ENCODE assay signal across 9 mouse cellular contexts in genomic region chr10:75898846-75899245, GRCm38 (mm10). TPM values are rescaled to one million over a fixed set of nuclear protein-coding genes. Genes with fewer than 3 reads are reported as not detected.
A peak's percentile ranks its signal among the peaks of the same experiment; 100 is the strongest.
DNase-seq lines count a peak whose midpoint lies in the region; ATAC-seq and TF ChIP-seq lines count a peak whose summit lies in the region.
"Had no signal": no experiment of that assay in that cellular context is flagged by ENCODE, and none has a peak within 500 bp of the region (broad histone marks: within the 10 kb centered on the region; RNA-seq: fewer than 3 reads in every experiment).

No protein-coding gene starts in this region.

- H3K4me1 ChIP-seq in midbrain, embryonic 12.5 days = peaks cover 4% of the 10 kb centered on the region
- H3K4me1 ChIP-seq in midbrain, embryonic 16.5 days (ENCODE audit: control insufficient read depth, insufficient read depth, low read length) = no peaks in the 10 kb centered on the region; the same call in 1 of the 2 replicates
- H3K4me1 ChIP-seq in embryonic fibroblast, embryonic 13.5 days (ENCODE audit: control insufficient read depth, insufficient read depth, low read length) = peaks cover 11% of the 10 kb centered on the region
- peaks cover 9% of the 10 kb centered on the region for H3K4me1 ChIP-seq in stomach, embryonic 16.5 days (ENCODE audit: control insufficient read depth, insufficient read depth, low read length)

- no peak for TF ChIP-seq POLR2A in embryonic fibroblast, embryonic 13.5 days (IDR thresholded peaks at IDR 0.05; ENCODE audit: low read depth, low read length)

- H3K36me3 ChIP-seq in midbrain, embryonic 12.5 days = peaks cover 97% of the 10 kb centered on the region
- peaks cover 48% of the 10 kb centered on the region for H3K36me3 ChIP-seq in midbrain, embryonic 16.5 days (ENCODE audit: control insufficient read depth, insufficient read depth, low read length)
- H3K36me3 ChIP-seq in stomach, embryonic 16.5 days (ENCODE audit: control insufficient read depth, insufficient read depth, low read length) = peaks cover 25% of the 10 kb centered on the region

- 69% methylated on average over 3 of the region's 3 CpGs for WGBS in midbrain, embryonic 12.5 days
- WGBS in midbrain, embryonic 16.5 days = 69% methylated on average over 3 of the region's 3 CpGs
- WGBS in stomach, embryonic 16.5 days = 45% methylated on average over 3 of the region's 3 CpGs

- no peak for ATAC-seq in midbrain, embryonic 12.5 days (ENCODE audit: low FRiP score, low read depth)
- no peak for ATAC-seq in midbrain, embryonic 16.5 days
- ATAC-seq in stomach, embryonic 16.5 days (ENCODE audit: insufficient read depth, low FRiP score) = no peak; the same call in 1 of the 2 replicates

- DNase-seq in heart, postnatal 36 days = peak; percentile 52 to 66
- DNase-seq in layer of hippocampus, adult 11-12 months (ENCODE audit: low spot score) = no peak
- no peak for DNase-seq in cerebellum, postnatal 25 days
- DNase-seq in cerebellum, postnatal 36 days = no peak

- intact Hi-C loops in heart, postnatal 36 days (cut with DNase I) = loop anchor here (2.0 kb wide), 1 partner anchor 22 kb away; the partner anchor contains the start of gene Smarcb1

- H3K27me3 ChIP-seq in midbrain, embryonic 12.5 days = no peaks in the 10 kb centered on the region
- no peaks in the 10 kb centered on the region for H3K27me3 ChIP-seq in midbrain, embryonic 16.5 days (ENCODE audit: control insufficient read depth, insufficient read depth, low read depth, low read length)
- H3K27me3 ChIP-seq in stomach, embryonic 16.5 days (ENCODE audit: control insufficient read depth, insufficient read depth, low read length) = no peaks in the 10 kb centered on the region
- H3K27me3 ChIP-seq: neural tube, embryonic 12.5 days had no signal

- H3K9ac ChIP-seq in midbrain, embryonic 12.5 days (replicated peaks) = no peak overlapping the region
- H3K9ac ChIP-seq in midbrain, embryonic 16.5 days (ENCODE audit: low read depth, low read length) = no peak overlapping the region
- H3K9ac ChIP-seq in stomach, embryonic 16.5 days (ENCODE audit: low read length) = no peak overlapping the region
- H3K9ac ChIP-seq: neural tube, embryonic 12.5 days had no signal

- H3K4me2 ChIP-seq in midbrain, embryonic 12.5 days (replicated peaks) = no peak overlapping the region
- no peak overlapping the region for H3K4me2 ChIP-seq in midbrain, embryonic 16.5 days (ENCODE audit: low read length)
- no peak overlapping the region for H3K4me2 ChIP-seq in stomach, embryonic 16.5 days (ENCODE audit: low read depth, low read length)
- H3K4me2 ChIP-seq: neural tube, embryonic 12.5 days had no signal

- no peak for TF ChIP-seq CTCF in embryonic fibroblast, embryonic 13.5 days (IDR thresholded peaks at IDR 0.05; ENCODE audit: borderline replicate concordance, insufficient read depth, low read length)

- no peak overlapping the region for H3K4me3 ChIP-seq in midbrain, embryonic 12.5 days
- no peak overlapping the region for H3K4me3 ChIP-seq in midbrain, embryonic 16.5 days (ENCODE audit: low read depth, low read length)
- H3K4me3 ChIP-seq in embryonic fibroblast, embryonic 13.5 days (ENCODE audit: insufficient read depth, low read length) = no peak overlapping the region
- H3K4me3 ChIP-seq in stomach, embryonic 16.5 days (replicated peaks; ENCODE audit: low read length) = no peak overlapping the region
- H3K4me3 ChIP-seq: neural tube, embryonic 12.5 days had no signal

- 0 out of 2 replicates have a peak overlapping the region, but pooled peaks have one; percentile 11 for H3K27ac ChIP-seq in midbrain, embryonic 12.5 days (replicated peaks)
- H3K27ac ChIP-seq in midbrain, embryonic 16.5 days (ENCODE audit: low read length) = no peak overlapping the region
- peak overlapping the region; percentile 88 for H3K27ac ChIP-seq in embryonic fibroblast, embryonic 13.5 days (ENCODE audit: insufficient read depth, low read length)
- H3K27ac ChIP-seq in stomach, embryonic 16.5 days (ENCODE audit: low read length) = peak overlapping the region; percentile 26; the same call in 1 of the 2 replicates
- H3K27ac ChIP-seq: neural tube, embryonic 12.5 days had no signal

- H3K9me3 ChIP-seq in midbrain, embryonic 12.5 days = no peaks in the 10 kb centered on the region
- H3K9me3 ChIP-seq in midbrain, embryonic 16.5 days (replicated peaks; ENCODE audit: control insufficient read depth, low read length, poor library complexity, severe bottlenecking) = no peaks in the 10 kb centered on the region
- no peaks in the 10 kb centered on the region for H3K9me3 ChIP-seq in stomach, embryonic 16.5 days (replicated peaks; ENCODE audit: control insufficient read depth, low read length)
- H3K9me3 ChIP-seq: neural tube, embryonic 12.5 days had no signal

RNA-seq across cellular contexts. Expression of gene Derl3, which starts 5.6 kb away (rescaled TPM):
- polyA plus RNA-seq in midbrain, embryonic 12.5 days (2016; fragmentation: Nextera tagmentation; extraction: Ambion mirVana) = 1.8 and 2.4 TPM in 2 replicates
- polyA plus RNA-seq in midbrain, embryonic 16.5 days (2015; fragmentation: Nextera tagmentation; extraction: Ambion mirVana) = 1.1 and 1.4 TPM in 2 replicates
- not detected in 2 replicates for polyA plus RNA-seq in embryonic fibroblast, embryonic 13.5 days (2011; ENCODE audit: insufficient read length, low read depth, missing spikeins)
- total RNA-seq in heart, postnatal 36 days (2021) = under 1 TPM; 0.61 to 0.68 TPM
- polyA plus RNA-seq in stomach, embryonic 16.5 days (2015; fragmentation: Nextera tagmentation; extraction: Ambion mirVana) = 9.6 and 11.9 TPM in 2 replicates

RNA-seq across cellular contexts. Expression of gene Smarcb1, which starts 22.6 kb away (rescaled TPM):
- polyA plus RNA-seq in midbrain, embryonic 12.5 days (2016; fragmentation: Nextera tagmentation; extraction: Ambion mirVana) = 294 and 315 TPM in 2 replicates
- polyA plus RNA-seq in midbrain, embryonic 16.5 days (2015; fragmentation: Nextera tagmentation; extraction: Ambion mirVana) = 262 and 281 TPM in 2 replicates
- 56.2 and 77.9 TPM in 2 replicates for polyA plus RNA-seq in embryonic fibroblast, embryonic 13.5 days (2011; ENCODE audit: insufficient read length, low read depth, missing spikeins)
- 10 to 100 TPM; 20.0 to 20.6 TPM for total RNA-seq in heart, postnatal 36 days (2021)
- 159 and 162 TPM in 2 replicates for polyA plus RNA-seq in stomach, embryonic 16.5 days (2015; fragmentation: Nextera tagmentation; extraction: Ambion mirVana)

RNA-seq across cellular contexts. Expression of gene Chchd10, which starts 34.1 kb away (rescaled TPM):
- 5.7 and 7.4 TPM in 2 replicates for polyA plus RNA-seq in midbrain, embryonic 12.5 days (2016; fragmentation: Nextera tagmentation; extraction: Ambion mirVana)
- 72.1 and 93.2 TPM in 2 replicates for polyA plus RNA-seq in midbrain, embryonic 16.5 days (2015; fragmentation: Nextera tagmentation; extraction: Ambion mirVana)
- polyA plus RNA-seq in embryonic fibroblast, embryonic 13.5 days (2011; ENCODE audit: insufficient read length, low read depth, missing spikeins) = 21.8 and 23.1 TPM in 2 replicates
- total RNA-seq in heart, postnatal 36 days (2021) = 1,000 to 10,000 TPM; 1,903 to 1,946 TPM
- polyA plus RNA-seq in stomach, embryonic 16.5 days (2015; fragmentation: Nextera tagmentation; extraction: Ambion mirVana) = 83.6 and 97.1 TPM in 2 replicates

RNA-seq across cellular contexts. Expression of gene Mmp11, which starts 37.5 kb away (rescaled TPM):
- 32.2 and 44.0 TPM in 2 replicates for polyA plus RNA-seq in midbrain, embryonic 12.5 days (2016; fragmentation: Nextera tagmentation; extraction: Ambion mirVana)
- polyA plus RNA-seq in midbrain, embryonic 16.5 days (2015; fragmentation: Nextera tagmentation; extraction: Ambion mirVana) = 13.3 and 14.6 TPM in 2 replicates
- polyA plus RNA-seq in embryonic fibroblast, embryonic 13.5 days (2011; ENCODE audit: insufficient read length, low read depth, missing spikeins) = 69.2 and 71.0 TPM in 2 replicates
- total RNA-seq in heart, postnatal 36 days (2021) = 1 to 10 TPM; 5.9 to 7.7 TPM
- 33.8 and 39.1 TPM in 2 replicates for polyA plus RNA-seq in stomach, embryonic 16.5 days (2015; fragmentation: Nextera tagmentation; extraction: Ambion mirVana)

RNA-seq across cellular contexts. Expression of gene Mif, which starts 38.8 kb away (rescaled TPM):
- polyA plus RNA-seq in midbrain, embryonic 12.5 days (2016; fragmentation: Nextera tagmentation; extraction: Ambion mirVana) = 1,213 and 1,289 TPM in 2 replicates
- polyA plus RNA-seq in midbrain, embryonic 16.5 days (2015; fragmentation: Nextera tagmentation; extraction: Ambion mirVana) = 1,399 and 1,460 TPM in 2 replicates
- polyA plus RNA-seq in embryonic fibroblast, embryonic 13.5 days (2011; ENCODE audit: insufficient read length, low read depth, missing spikeins) = 614 and 763 TPM in 2 replicates
- 100 to 1,000 TPM; 196 to 202 TPM for total RNA-seq in heart, postnatal 36 days (2021)
- polyA plus RNA-seq in stomach, embryonic 16.5 days (2015; fragmentation: Nextera tagmentation; extraction: Ambion mirVana) = 1,459 and 1,538 TPM in 2 replicates

Comparison
In these comparisons a context has a peak if more than half of its experiments do, and no peak if none do; other contexts are left out.
1. DNase-seq: peak in heart, postnatal 36 days (2 of 2); none in layer of hippocampus, adult 11-12 months (single experiment), cerebellum, postnatal 25 days (0 of 2) and cerebellum, postnatal 36 days (0 of 2).